Mouse (Mus musculus): Measurements from ENCODE around the gene Spin2g. TPM values are rescaled to one million over a fixed set of nuclear protein-coding genes. Genes with fewer than 3 reads are reported as not detected.
"Not testable (repeated sequence)": the region's sequence is repeated elsewhere in the genome, so short reads cannot be mapped to it uniquely, and the experiment has no call there.

Gene Spin2g
- total RNA-seq (2012; rRNA removed) = not detected in 2 replicates

- DNase-seq (ENCODE audit: low read depth, low spot score); H3K4me1 ChIP-seq (ENCODE audit: control insufficient read depth in 2 of 2, insufficient read depth in 2 of 2, low read length in 2 of 2, poor library complexity in 1 of 2); H3K4me3 ChIP-seq (ENCODE audit: insufficient read depth in 1 of 2, low read depth in 1 of 2, low read length in 2 of 2, poor library complexity in 1 of 2, severe bottlenecking in 1 of 2); H3K9me3 ChIP-seq (ENCODE audit: control insufficient read depth, insufficient read depth, low read depth, low read length); H3K36me3 ChIP-seq (ENCODE audit: control insufficient read depth, insufficient read depth, low read length, poor library complexity, severe bottlenecking); in situ Hi-C loops (cut with MboI; ENCODE audit: low sequenced_read_pairs in 2 of 2, unreplicated experiment in 2 of 2); H3K27ac ChIP-seq (ENCODE audit: insufficient read depth, low read depth, low read length, poor library complexity, severe bottlenecking); H3K9ac ChIP-seq (ENCODE audit: insufficient read depth, low read depth, low read length, poor library complexity, severe bottlenecking): not testable (repeated sequence)
Measured at GRCm38 (mm10) chrX:34238633-34239032, at the start of gene Spin2g. Gene Spin2g, minus strand, starts transcription at chrX:34238733.

Other genes starting within 250 kb of the Spin2g start
- gene Btbd35f9, start 77.2 kb downstream of the Spin2g start, total RNA-seq (2012; rRNA removed) = not detected in 2 replicates
- not detected in 2 replicates for gene Btbd35f8, start 211.8 kb upstream of the Spin2g start, total RNA-seq (2012; rRNA removed)